Mouse (Mus musculus) brain, embryonic 14.5 days (tissue): ENCODE data around the gene Ndufb10.

Source experiments
- CTCF ChIP-seq: fragments of 200-500 bp; IDR thresholded peaks from 2 replicates; pipeline ENCODE4 v1.5.1; 2012; ENCODE audit warnings: inconsistent platforms, mild to moderate bottlenecking, moderate library complexity, borderline replicate concordance; ENCODE audit not compliant: insufficient read depth, insufficient read length; ENCODE audit errors: extremely low read depth
- POLR2A ChIP-seq: fragments of 200-500 bp; IDR thresholded peaks from 2 replicates; pipeline ENCODE4 v1.6.1; 2012; ENCODE audit warnings: mild to moderate bottlenecking, inconsistent platforms, borderline replicate concordance; ENCODE audit not compliant: poor library complexity, insufficient read depth, insufficient read length, severe bottlenecking; ENCODE audit errors: extremely low read depth

DNA sequence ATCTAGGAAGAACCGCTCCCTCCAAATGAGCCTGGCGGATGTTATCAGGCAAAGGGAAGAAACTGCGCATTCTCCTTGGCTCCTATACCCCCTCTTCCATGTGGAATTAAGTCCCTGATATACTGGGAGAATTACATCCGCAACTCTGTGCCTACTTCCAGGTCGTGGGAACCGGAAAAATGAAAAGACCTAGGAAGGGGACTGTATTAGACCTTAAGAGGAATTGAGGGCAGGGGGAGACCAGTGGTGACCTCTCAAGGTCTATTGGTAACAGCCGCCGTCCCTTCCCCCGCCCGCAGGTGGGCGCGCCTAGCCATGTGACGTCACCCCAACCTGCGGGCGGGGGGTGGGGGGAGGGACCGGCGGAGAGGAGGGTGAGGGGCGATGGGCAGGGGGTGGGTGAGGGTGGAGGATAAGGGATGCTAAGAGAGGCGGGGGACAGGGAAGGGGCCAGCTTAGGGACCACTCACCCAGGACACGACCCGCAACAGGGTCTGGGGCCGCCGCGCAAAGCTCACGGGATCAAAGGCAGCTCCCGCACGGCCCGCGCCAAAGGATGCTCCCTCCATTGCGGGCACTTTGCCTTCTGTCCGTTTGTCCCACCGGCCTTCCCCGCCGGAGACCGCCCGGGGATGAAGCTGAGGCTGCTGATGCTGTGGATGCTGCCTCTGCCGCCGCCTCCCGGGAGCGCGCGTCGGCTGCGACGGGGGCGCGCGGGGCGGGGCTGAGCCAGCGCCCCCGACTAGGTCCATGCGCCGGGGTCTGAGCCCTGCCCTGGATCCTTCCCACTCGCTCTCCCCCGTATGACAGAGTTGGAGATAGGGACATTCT, 34.8 kb downstream of the Ndufb10 start, which contains the start of gene Syngr3:
- TF ChIP-seq CTCF (no peak), POLR2A (peak; percentile 38)
